Mouse (Mus musculus) right cerebral cortex, postnatal 4 days (tissue): ENCODE data around the gene Il15.

Experiments used
- DNase-seq: peaks from one replicate; pipeline ENCODE4 v3.0.0-alpha.2; 2022

The Il15 gene

DNA sequence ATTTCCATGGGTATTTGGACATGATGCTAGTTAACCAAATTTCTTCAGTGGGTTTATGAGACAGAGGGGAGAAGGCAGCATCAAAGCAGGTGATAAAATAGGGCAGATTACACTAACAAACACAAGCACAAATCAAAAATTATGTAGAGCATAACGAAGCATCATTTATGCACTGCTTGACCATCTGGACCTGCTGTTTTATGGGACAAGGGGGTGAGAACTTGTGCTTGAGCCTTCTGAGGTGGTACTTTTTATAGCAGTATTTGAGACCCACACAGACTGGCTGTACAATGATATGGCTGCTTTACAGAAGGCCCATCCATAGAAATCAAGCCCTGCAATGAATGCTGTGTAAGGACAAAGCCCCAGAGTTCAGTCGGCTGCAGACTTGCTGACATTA, 46.9 kb downstream of the Il15 start:
- DNase-seq, result no peak

DNA sequence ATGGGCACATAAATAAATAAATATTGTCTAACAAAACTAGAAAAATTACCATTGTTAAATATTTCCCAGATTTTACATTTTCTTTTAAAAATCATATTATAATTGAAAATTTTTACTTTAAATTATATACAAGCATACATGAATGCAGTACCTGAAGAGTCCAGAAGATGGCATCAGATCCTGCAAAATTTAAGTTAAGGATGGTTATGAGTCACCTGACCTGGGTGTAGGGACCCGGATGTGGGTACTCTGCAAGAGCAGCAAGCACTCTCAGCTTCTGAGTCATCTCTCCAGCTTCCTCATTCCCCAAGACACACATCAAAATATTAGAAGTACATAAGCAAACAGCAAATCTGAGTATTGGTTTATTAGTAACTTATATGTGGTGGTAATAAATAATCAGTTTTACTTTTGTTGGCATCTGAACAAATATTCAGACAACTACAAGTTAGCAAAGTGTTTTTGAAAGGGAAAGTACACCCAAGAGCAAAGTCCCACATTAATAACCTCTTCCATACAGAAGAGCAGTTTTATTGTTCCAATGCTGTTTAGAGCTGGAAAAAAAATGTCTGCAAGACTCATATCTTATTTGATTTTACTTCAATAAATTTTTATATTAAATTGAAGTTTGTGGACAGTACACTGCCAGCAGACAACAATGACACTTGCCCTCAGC, 51.6 kb downstream of the Il15 start:
- no peak for DNase-seq

DNA sequence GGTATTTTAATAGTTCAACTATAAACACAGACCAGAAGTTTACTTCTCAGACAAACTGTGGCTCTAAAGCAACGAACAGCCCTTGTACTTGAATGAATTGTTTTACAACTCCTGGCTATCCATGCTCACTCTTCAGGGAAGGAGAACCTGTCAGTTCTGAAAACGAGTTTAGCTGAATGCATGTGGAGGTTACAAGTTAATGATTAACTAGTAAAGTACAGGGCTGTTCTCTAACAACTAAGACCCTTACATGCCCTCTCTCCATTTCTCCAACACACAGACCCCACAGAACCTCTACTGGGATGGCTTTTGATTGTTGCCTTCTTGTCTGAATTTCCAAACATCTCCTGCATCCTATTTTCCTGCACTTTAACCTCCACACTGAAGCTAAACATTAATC, 53.7 kb downstream of the Il15 start:
- no peak for DNase-seq

DNA sequence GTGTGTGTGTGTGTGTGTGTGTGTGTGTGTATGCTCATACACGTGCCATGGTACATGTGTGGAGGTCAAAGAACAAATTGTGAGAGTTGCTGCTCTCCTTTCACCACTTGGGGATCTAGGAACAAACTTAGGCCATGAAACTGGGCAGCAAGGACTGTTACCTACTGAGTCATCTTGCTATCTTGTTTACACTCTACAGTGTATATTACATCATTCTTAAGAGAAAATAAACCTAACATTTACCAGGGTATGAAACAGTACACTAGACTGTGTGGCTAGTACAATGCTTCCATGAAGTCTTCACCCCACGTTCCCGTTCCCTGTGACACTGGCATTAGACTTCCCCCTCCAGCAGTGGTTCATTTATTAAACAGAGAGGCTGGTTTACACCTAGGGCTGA, 56.5 kb downstream of the Il15 start:
- DNase-seq, result no peak

DNA sequence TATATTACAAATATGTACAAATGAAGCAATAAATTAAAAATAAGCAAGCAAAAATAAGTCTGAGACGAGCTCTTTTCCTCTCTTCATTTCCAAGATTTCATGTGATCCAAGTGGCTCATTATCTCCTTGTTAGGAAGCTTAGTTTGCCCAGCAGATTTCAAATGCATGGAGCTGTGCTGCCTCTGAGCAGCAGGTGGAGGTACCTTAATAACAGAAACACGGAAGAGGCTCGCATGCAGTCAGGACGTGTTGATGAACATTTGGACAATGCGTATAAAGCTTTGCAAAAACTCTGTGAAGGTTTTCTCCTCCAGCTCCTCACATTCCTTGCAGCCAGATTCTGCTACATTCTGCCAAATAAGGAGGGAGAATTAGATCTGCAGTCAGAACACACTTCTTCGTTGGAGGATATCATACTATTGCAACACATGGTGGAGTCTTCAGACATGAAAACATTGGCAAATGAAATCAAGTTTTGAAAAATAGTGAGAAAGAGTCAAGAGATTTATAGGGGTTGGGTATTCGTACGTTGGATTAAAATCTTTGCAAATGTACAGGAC, 71.3 kb downstream of the Il15 start:
- no peak for DNase-seq

DNA sequence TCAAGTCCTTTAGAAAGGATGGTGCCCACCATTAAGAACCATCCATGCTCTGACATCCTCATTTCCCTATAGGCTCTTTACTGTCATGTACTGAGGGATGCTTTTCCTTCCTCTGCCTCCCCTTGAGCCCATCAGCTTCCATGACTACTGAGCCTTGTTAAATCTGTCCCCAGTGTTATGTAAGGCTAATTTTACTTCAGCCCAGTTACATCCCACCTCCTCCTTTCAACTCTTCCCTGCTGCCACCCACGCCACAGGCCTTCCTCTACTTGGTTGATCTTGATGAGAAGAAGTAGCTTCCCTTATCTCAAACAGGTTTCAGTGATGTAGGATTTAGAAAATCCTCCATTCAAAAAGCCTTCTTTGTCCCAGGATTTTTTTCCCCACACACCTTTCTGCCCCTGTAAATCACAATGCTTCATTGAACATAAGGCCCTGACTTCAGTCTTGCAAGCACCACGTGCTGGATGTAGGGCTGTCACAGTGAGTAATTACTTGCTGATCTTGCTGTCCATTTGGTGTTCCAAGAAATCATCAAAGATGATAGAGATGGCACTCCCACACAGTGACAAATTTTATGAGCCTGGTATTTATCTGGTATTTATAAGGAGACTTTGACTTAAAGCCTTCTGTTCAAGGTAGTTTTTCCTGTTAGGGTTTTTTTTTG, 74.9 kb downstream of the Il15 start:
- no peak for DNase-seq

GRCm38 (mm10) chr8:82326061-82326460, 77.0 kb downstream of the Il15 start:
- DNase-seq, result no peak

- no peak for DNase-seq
Observed at GRCm38 (mm10) chr8:82325586-82325985, 77.4 kb downstream of the Il15 start.

DNA sequence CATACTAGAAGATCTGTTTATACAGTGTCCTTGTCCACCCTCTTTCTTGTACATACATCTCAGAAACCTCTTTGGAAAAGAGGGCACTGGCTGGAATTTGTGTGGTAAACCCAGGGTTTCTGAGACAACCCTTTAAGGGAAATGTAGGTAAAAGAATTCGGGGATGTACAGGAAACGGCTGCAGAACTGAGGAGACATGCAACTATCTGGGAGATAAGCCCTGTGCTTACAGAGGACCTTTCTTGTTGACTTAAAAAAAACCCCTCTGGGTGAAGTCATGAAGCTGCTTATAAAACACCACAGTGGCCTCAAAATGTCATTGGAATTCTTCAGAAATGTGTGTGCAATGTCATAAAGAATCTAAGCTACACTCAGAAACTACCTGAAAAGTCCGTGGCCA, 85.6 kb downstream of the Il15 start:
- DNase-seq, result no peak

DNA sequence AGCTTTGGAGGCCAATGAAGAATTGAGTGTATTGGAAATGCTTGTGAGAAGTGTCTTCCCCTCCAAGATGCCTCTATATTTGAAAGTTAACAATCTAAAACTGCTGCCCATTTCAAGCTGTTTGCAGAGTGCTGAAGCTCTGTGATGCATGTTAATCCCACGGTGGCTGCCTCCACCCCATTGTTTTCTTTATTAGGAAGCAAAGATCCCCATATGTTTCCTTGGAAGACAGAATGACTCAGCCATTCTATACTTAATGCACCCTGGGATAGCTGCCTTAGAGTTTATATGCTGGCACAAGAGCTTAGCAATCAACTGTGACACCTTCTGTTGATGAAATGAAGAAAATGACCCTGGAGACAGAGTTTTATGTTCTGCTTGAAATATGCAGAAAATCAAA, 96.6 kb downstream of the Il15 start:
- DNase-seq, result no peak

DNA sequence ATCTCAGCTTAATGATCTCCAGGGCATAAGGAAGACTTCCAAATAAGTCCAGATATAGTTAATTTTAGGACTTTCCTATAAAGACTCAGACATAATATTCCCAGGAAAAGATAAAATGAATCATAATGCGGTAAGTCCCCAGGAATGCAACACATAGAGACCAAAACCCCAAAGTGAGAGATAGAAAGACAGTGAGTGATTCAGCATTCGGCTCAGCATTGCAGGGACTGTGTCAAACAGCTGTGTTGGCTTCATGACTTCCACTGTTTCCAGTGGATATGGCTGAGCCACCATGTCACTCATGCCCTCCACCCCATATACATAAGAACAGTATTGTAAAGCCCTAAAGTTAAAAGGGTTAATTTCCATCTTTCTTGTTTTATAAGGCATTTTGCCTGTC, 106.8 kb downstream of the Il15 start:
- no peak for DNase-seq

GRCm38 (mm10) chr8:82291659-82292058, 111.4 kb downstream of the Il15 start:
- DNase-seq, result no peak

GRCm38 (mm10) chr8:82285866-82286265, 117.2 kb downstream of the Il15 start:
- DNase-seq, result no peak

DNA sequence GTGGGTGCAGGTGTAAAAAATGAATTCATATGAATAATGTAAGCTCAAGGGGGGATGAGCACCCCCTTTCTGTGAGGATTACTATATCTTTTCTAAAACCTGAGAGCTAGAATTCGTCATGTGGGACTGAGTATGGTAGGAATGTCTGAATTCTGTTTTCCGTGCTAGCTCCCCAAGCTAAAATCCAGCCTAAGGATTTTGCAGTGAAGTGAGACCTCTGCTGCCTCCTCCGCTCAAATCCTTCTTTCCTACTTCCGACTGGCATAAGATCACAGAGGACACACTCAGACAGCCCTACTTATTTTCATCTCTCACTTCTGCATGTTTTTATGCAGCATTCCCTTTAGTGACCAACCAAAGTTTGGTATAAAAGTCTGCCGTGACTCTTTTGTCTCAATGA, 121.0 kb downstream of the Il15 start:
- no peak for DNase-seq
